Mouse (Mus musculus) kidney, adult 9 months (tissue): Measurements from ENCODE around the gene Car11.

ENCODE experiments used
- DNase-seq: peaks from one replicate; pipeline ENCODE4 v3.0.0; 2022

The Car11 gene

DNA sequence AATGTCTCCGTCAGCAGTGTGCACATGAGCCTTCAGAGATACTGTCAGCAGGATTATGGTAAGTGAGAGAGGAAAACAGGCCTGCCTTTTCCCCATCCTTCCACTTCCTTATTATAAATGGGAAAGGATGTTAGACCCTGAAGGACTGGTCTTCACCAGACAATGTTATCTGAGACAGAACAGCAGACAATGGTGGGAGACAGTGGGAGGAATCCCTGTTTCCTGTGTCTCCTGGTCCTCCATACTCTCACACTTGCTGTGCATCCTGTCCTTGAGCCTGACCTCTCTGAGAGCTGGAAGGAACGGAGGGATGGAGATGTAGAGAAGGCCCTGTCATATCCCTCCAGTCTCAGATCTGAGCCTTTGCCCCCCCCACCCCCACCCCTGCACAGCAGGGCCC, 7.3 kb upstream of the Car11 start:
- DNase-seq, result no peak

DNA sequence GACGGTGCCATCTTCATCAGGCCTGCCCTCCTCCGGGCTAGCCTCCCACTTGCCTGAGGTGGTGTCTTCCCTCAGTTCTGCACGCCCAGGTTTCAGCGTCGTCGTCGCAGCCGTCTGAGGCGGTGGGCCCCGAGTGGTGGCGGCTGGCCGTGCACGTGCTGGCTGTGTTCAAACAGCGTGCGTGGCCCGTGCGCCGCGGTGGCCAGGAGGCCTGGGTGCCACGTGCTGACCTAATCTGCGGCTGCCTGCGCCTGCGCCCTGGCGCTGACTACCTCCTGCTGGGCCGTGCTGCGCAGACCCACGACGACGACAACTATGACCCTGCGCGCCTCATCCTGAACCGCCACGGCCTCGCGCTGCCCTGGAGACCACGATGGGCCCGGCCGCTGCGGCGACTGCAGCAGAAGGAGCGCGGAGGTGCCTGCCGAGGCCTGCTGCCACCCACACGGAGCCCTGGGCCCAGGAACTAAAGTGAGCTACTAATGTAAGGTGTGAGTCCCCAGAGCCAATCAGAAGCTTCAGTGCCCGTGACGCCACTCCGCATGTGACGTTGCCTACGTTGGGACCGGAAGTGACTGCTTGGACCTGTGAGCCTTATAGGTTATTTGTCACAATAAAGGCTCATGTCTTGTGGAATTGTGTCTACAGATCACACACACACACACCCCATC, 5.6 kb upstream of the Car11 start, which contains the start of gene Sec1:
Gene Sec1 (minus strand): TSS at position 482 of the 671 bp plus-strand sequence.
- DNase-seq, result no peak

DNA sequence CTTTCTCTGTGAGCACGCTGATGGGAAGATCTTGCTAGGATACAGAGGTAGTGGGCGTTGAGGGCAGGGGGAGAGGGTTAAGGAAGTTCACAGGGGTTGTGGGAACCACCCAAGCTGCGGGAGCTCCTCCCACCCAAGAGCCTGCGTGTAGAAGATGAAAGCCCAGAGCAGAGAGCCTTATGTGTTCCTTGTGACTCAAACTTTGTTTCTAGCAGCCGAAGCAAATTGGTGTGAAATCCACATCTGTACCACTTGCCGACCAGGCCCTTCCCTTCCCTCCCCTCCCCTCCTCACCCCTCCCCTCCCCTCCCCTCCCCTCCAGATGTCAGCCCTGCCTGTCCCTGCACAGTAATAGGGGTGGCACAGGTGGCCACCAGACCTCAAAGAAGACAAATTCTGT, 4.5 kb upstream of the Car11 start:
- no peak for DNase-seq

DNA sequence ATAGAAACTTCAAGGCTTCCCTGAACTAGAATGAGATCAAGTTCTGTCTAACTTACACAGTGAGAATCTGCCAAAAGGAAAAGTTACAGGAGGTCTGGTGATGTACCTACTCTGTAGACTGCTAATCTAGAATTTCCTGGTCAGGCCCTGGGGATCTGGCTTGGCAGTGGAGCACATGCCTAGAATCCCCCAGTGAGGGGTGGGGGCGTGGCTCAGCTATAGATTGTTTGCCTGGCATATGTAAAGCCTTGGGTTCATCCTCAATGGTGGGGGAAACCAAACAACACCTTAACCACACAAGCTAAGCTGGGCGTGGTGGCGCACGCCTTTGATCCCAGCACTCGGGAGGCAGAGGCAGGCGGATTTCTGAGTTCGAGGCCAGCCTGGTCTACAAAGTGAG, 1.7 kb upstream of the Car11 start:
- DNase-seq, result no peak

DNA sequence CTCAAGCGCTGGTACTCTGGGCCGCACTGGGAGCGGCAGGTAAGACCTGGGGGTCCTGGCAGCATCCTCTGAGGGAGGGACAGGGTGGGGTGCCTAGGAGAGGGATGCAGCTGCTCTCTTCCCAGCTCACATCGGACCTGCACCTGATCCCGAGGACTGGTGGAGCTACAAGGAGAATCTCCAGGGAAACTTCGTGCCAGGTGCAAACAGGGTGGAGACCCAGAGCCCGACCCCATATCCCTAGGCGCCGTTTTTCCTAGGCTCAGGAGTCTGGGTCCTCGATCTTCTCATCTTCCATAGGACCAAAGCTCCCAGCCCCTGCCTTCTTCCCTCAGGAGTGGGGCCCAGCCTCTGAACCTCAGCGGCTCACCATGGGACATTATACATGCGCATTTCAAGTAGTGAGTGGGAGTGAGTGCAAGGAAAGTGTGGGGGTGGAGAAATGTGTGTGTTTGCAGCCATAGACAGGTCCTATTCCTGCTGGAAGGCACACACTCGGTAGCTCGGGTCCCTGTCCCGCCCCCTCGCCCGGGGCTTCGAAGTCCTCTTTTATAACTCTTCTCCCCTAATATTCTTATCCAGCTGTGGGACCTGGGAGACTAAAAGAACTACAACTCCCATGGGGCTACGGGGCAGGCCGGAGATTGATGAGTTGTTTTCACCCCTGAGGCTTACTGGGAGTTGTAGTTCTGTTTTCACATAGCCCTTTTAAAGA, 815 bp downstream of the Car11 start:
- DNase-seq, result peak; percentile 91

DNA sequence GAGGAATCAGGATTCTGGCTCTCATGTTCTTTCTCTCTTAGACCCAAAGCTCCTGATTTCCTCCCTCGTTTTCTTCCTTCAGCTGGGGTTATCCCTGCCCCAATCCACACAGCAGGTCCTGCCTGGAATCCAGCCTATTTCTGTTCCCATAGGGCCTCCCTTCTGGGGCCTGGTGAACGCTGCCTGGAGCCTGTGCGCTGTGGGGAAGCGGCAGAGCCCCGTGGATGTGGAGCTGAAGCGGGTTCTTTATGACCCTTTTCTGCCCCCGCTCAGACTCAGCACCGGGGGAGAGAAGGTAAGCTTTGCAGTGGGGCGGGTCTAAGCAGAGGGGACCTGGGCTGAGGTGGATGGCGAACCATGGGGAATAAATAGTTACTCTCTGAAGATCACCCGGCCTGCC, 1.4 kb downstream of the Car11 start:
- DNase-seq, result no peak

DNA sequence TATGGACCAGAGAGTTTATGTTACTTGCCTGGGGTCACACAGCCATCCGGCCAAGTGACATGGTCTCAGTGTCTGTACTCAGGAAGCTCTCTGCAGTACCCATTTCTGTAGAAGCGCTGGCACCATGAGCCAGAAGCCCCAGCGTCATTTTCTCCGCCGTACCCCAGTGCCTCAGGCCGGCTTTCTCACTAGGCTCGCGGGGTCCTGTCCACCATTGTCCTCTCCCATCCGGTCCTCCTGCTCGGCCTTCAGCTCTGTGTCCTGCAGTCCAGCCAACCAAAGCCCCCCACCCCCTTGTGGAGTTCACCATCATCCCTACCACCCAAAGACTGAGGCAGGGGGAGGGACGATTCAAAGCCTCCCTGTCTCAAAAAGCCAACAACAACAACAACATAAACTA, 2.0 kb downstream of the Car11 start:
- no peak for DNase-seq

DNA sequence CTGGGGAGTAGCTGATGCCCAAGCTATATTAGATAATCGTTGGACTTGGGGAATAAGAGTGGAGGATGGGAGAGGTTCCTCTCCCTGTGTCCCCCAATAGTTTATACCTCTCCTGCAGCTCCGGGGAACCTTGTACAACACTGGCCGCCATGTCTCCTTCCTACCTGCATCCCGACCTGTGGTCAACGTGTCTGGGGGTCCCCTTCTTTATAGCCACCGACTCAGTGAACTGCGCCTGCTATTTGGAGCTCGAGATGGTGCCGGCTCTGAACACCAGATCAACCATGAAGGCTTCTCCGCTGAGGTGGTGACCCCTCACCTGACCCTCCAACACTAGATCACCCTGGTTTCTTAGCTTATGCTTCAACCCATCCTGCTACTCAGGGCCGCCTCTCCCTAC, 2.7 kb downstream of the Car11 start:
- no peak for DNase-seq

DNA sequence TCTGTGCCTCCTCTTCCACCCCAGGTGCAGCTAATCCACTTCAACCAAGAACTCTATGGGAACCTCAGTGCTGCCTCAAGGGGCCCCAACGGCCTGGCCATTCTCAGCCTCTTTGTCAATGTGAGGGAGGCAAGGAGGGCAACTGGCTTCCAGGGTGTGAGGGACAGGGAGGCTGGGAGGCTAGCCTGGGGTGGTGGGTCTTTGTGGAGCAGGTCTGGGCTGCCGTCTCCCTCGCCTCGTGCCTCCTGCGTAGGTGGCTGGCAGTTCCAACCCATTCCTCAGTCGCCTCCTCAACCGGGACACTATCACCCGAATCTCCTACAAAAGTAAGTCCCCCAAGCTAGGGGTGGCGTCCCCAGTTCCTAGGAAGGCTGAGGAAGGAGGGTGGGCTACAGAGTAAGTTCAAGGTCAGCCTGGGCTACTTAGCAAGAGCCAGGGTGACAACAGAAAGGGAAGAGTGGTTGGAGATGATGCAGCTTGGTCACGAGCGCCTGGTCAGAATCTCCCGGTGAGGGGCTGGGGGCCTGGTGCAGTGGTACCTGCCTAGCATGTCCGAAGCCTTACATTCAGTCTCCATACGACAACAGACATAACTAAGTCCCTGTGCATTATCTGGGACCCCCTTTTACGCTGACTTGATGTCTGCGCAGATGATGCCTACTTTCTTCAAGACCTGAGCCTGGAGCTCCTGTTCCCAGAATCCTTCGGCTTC, 3.3 kb downstream of the Car11 start:
- peak; percentile 45 for DNase-seq

DNA sequence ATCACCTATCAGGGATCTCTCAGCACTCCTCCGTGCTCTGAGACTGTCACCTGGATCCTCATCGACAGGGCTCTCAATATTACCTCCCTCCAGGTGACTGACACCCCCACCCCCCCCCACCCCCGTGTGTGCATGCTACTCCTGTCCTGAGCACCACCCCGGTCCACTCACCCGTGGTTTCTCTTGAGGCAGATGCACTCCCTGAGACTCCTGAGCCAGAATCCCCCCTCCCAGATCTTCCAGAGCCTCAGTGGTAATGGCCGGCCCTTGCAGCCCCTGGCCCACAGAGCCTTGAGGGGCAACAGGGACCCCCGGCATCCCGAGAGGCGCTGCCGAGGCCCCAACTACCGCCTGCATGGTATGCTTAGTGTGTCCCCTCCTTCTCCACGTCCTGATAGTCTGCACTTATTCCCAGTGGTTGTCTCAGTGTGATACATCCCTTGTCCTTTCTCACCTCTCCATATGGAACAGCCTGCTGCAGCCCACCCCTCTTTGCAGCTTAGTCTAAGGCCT, 3.9 kb downstream of the Car11 start:
- no peak for DNase-seq

DNA sequence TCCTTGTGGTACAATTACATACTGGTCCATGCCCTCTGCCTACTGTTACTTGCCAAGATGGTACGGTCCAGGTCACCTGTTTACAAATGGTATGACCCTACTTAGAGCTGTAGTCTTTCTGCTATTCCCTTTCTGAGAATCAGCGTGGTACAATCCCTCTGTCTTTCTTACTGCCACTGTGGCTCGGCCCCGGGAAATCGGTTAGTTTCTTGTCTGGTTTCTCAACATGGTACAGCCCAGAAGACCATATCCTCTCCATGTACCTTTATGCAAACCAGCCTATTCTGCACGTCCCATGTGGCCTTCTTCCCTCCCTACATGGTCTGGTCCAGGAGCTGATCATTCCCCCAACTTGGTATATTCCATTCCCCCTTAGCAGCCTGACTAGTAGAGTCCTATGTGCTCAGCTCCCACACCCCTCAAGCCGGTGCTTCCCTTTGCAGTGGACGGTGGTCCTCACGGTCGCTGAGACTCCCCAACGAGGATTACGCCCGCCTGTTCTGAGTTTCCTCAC, 4.5 kb downstream of the Car11 start:
- DNase-seq, result peak; percentile 95

DNA sequence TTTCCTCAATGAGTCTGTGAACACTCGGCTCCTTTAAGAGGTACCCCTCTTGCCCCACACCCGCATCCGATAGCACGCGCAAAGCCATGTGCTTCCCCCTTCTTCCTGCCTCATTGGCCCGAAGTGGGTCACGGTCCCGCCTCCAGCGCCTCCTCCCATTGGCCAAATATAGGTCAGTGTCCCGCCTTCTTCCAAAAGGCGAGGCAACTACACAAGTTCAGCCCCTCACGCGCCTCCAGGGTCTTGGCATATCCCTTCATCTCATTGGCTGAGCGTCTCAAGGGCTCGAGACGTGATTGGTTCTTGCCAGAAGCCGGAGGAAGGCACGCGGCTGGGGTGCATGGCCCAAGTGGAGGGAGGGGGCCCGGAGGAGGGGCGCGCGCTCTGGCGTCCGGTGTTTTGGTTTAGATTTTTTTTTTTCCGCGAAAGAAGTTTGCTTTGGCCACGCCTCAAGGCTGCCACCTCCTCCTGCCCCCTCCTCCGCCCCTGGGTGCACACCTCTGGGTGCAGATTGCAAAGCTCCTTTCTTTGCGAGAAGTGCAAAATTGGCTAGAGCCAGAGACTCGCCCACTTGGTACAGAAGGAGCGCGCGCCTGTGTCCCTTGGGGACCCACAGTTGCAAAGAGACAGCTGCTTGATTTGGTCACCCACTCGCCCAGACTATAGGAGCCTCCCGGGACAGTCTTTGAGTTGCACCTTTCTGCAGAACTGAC, 5.2 kb downstream of the Car11 start, which contains the start of gene Dbp:
Gene Dbp (plus strand): TSS at position 359 of the 713 bp plus-strand sequence.
- peak; percentile 100 for DNase-seq

DNA sequence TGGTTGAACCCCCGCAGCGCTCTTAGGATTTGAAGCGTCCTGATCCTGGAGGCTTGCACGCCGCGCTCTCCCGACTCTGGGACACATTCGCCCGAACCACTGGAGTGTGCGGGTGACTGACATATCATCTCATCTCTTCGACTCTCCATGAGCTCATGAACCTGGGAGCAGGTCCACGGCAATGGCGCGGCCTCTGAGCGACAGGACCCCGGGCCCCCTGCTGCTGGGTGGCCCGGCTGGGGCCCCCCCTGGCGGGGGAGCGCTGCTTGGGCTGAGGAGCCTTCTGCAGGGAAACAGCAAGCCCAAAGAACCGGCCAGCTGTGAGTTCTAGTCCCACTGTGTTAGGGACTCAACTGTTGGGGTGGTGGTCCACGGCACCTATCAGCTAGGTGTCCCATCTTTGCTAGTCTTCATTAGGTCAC, 5.8 kb downstream of the Car11 start:
- DNase-seq, result no peak

DNA sequence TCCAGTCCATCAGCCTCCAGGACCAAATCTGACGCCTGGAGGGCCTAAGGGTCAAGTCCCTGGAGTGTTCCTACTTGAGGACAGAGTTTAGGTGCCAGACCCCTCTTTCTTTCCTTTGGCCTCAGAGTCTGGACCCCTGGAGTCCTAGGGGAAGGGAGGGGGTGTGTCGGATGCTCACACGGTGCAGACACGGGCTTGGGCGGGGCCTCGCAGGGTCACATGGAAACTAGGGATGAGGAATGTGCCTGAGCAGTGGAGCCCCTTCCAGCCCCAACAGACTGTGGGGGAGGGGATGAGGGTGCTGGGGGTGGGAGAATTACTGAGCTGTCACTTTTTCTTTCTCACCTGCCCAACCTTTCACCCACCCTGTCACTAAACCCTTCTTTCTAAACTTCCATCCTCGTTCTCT, 6.2 kb downstream of the Car11 start:
- DNase-seq, result peak; percentile 98

DNA sequence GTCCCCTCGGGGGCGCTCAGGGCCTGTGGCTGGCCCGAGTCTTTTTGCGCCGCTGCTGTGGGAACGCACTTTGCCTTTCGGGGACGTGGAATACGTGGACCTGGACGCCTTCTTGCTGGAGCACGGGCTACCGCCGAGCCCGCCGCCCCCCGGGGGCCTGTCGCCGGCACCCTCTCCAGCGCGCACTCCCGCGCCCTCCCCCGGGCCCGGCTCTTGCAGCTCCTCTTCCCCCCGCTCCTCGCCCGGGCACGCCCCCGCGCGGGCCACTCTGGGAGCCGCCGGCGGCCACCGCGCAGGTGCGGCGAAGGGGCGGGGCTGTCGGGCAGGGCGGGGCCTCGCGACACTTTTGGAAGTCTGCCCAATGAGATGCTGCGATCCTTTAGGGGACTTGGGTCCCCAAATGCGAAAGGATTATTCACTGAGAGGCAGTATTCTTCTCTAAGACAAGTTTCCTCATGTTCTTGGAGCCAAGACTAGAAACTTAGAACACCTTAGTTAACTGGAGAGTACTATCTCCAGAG, 7.1 kb downstream of the Car11 start:
- peak; percentile 93 for DNase-seq

DNA sequence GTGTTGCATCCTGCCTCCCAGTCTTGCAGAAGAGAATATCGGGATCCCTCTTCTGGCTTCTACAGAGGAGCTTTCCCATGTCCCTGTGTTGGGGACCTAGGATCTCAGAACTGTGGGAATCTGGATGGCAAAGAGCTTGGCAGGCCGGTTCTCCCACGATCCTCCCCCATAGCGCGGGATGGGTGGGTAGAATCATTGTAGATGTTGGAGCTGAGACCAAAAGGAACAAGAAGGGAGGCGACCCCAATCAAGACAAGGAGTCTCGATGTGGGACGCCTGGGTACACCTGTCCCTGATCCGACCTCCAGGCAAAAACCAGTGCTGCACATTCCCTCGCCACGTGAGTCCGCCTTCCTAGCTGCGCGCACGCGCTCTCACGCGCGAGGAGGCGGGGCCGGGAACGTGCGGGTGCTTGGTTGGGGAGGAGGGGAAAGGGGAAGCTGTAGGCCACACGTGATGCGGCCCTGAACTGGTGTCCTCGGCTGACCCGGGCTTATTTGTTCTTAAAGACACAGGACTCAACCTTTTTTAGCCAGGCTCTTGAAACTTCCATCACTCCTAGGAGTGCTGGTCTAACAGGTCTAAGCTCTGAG, 7.8 kb downstream of the Car11 start:
- peak; percentile 100 for DNase-seq

DNA sequence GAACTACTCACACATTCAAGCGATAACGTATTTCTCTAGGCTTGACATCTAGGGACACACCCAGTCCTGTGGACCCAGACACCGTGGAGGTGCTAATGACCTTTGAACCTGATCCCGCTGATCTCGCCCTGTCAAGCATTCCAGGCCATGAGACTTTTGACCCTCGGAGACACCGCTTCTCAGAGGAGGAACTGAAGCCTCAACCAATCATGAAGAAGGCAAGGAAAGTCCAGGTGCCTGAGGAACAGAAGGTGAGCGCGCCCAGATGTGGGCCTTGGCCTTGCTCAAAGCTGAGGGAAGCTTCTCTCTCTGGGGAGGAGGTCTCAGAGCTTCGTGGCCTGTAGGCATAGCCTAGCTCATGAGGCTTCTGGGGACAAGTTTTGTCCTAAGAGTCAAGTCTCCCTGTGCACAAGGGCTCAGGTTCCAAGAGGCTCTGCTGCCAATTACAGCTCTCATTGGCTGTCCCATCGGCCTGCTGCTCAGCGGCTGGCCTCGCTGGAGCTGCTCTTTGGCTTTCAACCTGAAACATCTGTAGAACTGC, 8.6 kb downstream of the Car11 start:
- DNase-seq, result peak; percentile 94

DNA sequence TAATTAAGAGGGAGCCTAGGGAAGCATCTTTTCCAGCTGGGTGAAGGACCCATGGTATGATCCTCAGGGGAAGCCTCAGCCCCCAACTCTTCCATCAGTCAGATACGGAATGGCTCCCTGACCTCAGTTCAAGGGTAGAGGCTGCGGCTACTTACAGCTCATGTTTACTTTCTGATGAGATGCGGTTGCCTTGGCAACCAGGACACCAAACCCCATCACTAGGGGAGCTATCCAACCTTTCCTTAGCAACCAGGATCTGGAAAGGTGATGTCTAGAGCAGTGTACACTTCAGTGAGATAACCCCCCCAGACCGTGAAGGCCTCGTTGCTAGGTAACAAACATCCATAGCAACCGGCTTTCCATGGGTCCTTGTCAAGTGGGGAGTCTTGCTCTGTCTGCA, 9.4 kb downstream of the Car11 start:
- DNase-seq, result peak; percentile 51

DNA sequence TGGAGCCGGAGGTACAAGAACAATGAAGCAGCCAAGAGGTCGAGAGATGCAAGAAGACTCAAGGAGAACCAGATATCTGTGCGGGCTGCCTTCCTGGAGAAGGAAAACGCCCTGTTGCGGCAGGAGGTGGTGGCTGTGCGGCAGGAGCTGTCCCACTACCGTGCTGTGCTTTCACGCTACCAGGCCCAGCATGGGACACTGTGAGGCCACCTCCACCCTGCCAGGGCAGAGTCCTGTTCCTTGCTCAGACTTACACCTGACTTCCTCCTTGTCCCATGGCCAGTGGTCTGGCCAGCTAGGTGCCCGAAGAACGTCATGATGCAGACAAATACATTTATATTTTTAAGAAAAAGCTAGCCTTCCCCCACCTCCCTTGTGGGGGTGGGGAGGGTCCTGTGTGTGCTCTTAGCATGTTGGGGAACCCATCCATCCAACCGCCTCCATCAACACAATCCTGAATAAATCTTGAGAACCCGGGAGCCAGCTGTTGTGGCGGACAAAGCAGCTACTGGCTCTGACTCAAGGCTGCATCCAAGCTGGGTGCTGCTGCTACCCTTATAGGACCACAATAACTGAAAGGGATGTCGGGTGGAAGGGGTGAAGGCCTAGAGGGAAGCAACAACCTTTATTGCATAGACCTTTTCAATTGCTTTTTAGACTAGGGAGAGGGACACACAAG, 10.2 kb downstream of the Car11 start:
- DNase-seq, result peak; percentile 52

DNA sequence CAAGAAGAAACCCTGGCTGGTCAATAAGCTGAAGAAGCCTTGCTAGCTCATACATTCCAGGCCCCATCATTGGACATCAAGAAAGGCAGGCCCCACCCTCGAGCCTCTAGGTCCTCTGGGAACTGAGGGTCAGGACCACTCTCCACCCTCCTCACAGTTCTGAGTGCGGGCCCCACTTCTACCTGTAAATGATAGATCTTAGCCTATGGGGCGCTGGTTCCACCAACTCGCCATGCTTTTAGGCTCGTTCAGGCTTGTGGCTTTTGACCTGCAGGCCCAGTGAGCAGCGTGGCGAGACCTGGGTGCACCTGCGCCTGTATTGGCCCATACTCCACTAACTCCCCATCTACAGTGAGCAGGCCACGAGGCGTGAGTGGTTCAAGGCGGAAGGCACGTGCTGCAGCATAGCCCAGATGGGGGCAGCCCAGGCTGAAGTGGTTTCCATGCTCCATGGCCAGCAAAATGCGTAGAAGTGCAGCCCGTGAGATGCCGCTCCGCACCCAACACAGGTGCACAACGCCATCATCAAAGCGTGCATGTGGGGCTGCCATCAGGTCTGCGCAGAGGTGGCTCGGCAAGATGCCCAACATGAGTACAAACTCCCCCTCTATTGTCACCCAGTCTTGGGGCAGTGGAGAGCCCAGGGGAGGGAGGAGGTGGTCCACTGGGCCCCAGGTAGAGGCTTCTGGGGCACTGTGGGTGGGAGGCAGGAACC, 11.0 kb downstream of the Car11 start:
- DNase-seq, result peak; percentile 68
